Mouse (Mus musculus) thymus, postnatal 4 days (tissue): ENCODE measurements at regions not wholly inside any gene's neighbourhood (a gene's known extent, or its start where the extent isn't known, plus 50 kb on each side); places are given as distances from the start of the nearest gene placed in this dataset.

ENCODE experiments used
- DNase-seq: peaks from one replicate; pipeline ENCODE4 v3.0.0; 2021

- DNase-seq = no peak
These were observed 166.8 kb downstream of the B3gnt2 start for GRCm38 (mm10) chr11:22693984-22694383.

GRCm38 (mm10) chr11:22694829-22695228 lies 165.9 kb downstream of the B3gnt2 start:
- no peak for DNase-seq

GRCm38 (mm10) chr11:22695237-22695636 lies 165.5 kb downstream of the B3gnt2 start:
- no peak for DNase-seq

- DNase-seq = no peak
These were observed 162.5 kb downstream of the B3gnt2 start for GRCm38 (mm10) chr11:22698057-22698941.

- no peak for DNase-seq
These were observed 154.7 kb downstream of the B3gnt2 start for GRCm38 (mm10) chr11:22706082-22706481.
